Mouse (Mus musculus): ENCODE measurements around the gene Cdyl. TPM values are rescaled to one million over a fixed set of nuclear protein-coding genes. Genes with fewer than 3 reads are reported as not detected.

The Cdyl gene
- polyA plus RNA-seq, 1 experiment from 2014 or later, result 3.4 TPM

DNA sequence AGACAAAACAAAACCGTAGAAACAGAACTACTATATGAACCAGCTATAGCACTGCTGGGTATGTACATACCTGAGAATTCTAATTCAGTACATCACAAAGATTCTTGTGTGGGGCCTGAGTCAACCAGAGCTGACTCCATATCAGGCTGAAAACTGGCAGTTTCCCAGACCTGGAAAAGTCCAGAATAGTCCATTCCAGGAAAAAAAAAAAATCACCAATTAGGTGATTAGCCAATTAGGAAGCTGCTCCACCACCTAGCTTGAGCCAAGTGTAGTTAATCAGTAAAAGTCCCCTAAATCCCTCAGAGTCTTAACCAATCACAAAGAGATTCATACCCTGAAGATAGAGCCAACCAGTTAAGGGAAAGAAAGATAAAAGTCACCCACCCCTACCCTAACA is 251.8 kb downstream of the Cdyl start:
- WGBS, result 94% methylated on average over 1 of the region's 1 CpGs
- Histone ChIP-seq H3K9me3 (replicated peaks; ENCODE audit: control insufficient read depth, low read length, poor library complexity, severe bottlenecking) (no peaks in the 10 kb centered on the region), H3K27me3 (ENCODE audit: control insufficient read depth, insufficient read depth, low read depth, low read length) (no peaks in the 10 kb centered on the region), H3K9ac (ENCODE audit: low read depth, low read length) (no peak overlapping the region), H3K4me1 (ENCODE audit: control insufficient read depth, insufficient read depth, low read length) (no peaks in the 10 kb centered on the region), H3K4me3 (ENCODE audit: low read depth, low read length) (no peak overlapping the region), H3K27ac (ENCODE audit: low read length) (no peak overlapping the region), H3K4me2 (ENCODE audit: low read length) (no peak overlapping the region), H3K36me3 (ENCODE audit: control insufficient read depth, insufficient read depth, low read length) (no peaks in the 10 kb centered on the region)
- ATAC-seq, result no peak

Other genes starting within 250 kb of the Cdyl start
- gene Rpp40, start 246.5 kb downstream of the Cdyl start, polyA plus RNA-seq (2015; fragmentation: Nextera tagmentation; extraction: Ambion mirVana), result 5.2 and 6.8 TPM in 2 replicates

All from midbrain, embryonic 16.5 days (tissue).